Mouse (Mus musculus) brain, embryonic 18.5 days (tissue): ENCODE data around the gene Mtif3.
"Not testable (repeated sequence)": the region's sequence is repeated elsewhere in the genome, so short reads cannot be mapped to it uniquely, and the experiment has no call there.

Experiments
- DNase-seq: peaks from one replicate; pipeline ENCODE4 v3.0.0-alpha.2; 2012; ENCODE audit warnings: low read depth, low spot score

The Mtif3 gene

GRCm38 (mm10) chr5:146954576-146954975, 9.0 kb downstream of the Mtif3 start:
- DNase-seq, result no peak

DNA sequence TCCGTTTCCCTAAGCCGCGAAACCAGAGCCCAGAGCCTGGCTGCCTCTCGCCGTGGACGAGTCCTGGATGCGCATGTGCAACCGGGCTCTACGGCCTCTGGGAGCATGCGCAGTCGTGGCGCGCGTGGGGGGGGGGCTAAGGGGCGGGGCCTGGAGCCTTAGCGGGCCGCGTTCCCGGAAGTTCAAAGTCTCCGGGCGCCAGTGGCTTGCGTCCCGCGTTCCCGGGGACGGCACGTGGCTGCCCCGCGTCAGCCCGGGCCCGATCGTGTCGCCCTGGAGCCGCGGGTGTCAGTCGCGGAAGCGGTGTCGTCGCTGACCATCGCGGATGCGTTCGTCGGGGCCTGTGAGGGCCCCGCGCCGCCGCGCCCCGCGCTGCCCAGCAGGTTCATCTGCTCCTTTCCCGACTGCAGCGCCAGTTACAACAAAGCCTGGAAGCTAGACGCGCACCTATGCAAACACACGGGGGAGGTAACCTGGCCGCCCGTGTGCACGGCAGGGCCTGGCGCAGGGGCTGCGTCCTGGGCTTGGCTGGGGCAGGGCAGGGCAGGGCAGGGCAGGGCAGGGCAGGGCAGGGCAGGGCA, 15.0 kb downstream of the Mtif3 start, which contains the start of gene Gtf3a:
Gene Gtf3a (plus strand): TSS at position 150 of the 581 bp plus-strand sequence.
- peak; percentile 82 for DNase-seq

DNA sequence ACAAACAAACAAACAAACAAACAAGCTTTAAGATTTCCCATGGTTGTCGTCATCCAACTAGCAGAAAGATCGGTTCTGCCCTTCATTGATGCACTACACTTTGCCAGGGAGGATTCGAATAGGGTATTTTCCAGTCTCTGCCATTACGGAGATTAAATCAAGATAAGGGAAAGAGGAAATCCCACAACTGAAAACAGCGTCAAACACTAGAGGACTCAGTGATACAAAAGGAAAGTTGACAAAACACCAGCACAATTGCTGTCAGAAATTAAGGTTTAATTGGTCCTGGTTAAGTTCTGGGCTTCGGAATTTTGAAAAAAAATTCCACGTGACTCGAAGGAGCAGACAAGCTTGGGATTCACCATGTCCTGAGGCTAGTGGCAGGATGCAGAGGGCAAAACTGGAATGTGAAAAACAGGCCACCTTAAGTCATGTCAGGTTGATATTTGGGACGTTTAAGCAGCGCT, 15.5 kb downstream of the Mtif3 start:
- DNase-seq, result no peak

DNA sequence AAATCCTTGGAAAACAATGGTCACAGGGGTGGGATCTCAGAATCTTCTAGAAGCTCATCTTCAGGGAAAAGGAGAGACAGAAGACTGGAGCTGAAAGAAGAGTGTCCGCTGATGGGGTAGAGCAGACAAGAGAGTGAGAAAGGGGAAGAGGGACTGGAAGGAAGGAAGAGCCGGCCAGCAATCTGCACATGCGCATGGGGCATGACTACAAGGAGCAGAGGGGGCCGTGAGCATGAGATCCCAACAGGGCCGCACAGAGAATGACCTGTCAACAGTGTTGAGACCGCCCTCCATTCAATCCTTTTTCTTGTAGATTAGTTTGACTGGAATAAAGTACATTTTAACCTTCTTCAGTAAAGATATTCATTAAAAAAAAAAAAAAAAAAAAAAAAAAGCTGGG, 16.1 kb downstream of the Mtif3 start:
- no peak for DNase-seq

GRCm38 (mm10) chr5:146946682-146947081, 16.9 kb downstream of the Mtif3 start:
- DNase-seq, result no peak

DNA sequence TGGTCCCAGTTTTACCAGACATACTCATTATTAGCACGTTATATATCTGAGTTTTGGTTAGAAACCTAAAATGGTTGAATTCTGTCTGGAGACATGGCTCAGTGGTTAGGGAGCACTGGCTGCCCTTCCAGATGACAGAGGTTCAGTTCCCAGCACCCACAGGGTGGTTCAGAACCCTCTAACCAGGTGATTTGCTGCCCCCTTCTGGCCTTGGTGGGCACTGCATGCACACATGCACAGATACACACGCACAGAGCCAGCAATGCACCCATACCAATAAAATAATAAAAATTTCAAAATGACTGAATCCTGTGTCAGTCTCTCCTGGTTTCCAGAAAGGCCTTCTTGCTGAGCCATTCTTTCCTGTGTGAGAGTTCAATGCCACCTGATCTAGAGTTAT, 19.0 kb downstream of the Mtif3 start:
- DNase-seq, result no peak

GRCm38 (mm10) chr5:146942965-146943364, 20.6 kb downstream of the Mtif3 start:
- no peak for DNase-seq

DNA sequence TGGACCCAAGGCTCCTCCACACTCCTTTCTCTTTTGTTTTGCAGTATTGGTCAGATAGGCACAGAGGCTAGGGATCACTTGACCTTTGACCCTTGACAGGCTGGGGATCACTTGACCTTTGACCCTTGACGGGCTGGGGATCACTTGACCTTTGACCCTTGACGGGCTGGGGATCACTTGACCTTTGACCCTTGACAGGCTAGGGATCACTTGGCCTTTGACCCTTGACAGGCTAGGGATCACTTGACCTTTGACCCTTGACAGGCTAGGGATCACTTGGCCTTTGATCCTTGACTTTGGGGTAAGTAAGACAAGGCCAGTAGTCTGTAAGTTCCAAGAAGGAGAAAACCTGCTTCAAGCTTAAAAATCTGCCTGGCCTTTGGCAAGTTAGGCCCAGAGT, 21.7 kb downstream of the Mtif3 start:
- not testable (repeated sequence) for DNase-seq

DNA sequence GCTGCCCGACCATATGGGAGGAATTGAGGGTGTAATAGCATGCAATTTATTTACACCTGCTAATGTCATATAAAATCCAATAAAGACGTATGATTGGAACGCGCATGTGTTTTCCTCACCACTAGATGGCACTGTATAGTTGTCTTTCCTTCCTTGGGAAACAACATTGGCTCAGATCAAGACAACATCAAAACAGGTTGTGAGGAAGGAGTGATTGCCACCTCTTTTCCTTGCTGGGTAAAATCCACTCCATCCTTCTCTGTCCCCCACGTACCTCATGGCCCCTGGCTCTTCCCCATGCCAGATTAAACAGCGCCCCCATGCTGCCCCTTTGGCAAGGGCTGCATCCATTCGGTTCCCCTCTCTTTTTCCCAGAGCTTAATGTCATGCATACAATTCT, 23.4 kb downstream of the Mtif3 start:
- no peak for DNase-seq

GRCm38 (mm10) chr5:146939109-146939796, 24.3 kb downstream of the Mtif3 start:
- DNase-seq, result no peak

GRCm38 (mm10) chr5:146937541-146938503, 25.8 kb downstream of the Mtif3 start:
- no peak for DNase-seq

DNA sequence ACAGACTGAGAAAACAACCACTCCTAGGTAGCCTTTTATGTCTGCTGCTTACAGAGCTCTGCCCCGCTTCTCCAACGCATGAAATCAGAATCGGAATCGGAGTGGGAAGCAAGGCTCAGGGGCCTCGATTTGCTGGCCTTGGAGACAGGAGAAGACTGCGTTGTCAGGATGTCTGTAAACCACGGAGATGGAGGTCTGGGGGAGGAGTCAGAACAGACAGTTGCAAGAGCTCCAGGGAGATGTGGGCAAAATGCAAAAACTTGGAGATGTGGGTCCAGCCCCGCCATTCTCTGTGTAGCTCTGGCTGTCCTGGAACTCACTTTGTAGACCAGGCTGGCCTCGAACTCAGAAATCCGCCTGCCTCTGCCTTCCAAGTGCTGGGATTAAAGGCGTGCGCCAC, 30.1 kb downstream of the Mtif3 start:
- no peak for DNase-seq

DNA sequence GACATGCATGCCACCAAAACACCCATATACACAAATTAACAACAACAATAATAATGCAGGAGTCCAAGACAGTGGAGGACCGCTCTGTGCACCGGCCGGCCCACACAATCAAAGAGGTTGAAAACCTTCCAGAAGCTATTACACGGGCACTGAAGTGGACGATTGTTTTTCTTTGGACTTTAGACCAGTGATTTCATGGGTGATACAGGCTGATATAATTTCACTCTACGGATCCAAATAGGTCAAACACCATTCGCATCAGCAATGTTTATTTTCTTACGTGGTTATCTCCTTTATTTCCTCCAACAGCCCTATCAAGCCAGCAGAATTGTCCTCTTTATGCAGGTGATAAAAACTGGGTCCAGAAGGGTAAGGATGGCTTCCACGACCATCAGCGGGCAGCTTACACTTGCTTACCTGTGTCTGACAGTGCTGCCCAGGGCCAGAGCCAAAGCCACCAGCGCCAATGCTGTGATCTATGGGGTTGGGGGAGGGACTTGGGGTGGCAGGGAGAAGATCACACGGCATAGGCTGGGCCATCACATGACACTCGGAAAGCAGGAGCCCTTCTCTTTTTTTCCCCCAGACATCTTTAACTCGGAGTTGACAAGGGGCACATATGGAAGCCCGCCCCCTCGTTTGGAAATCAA, 31.6 kb downstream of the Mtif3 start:
- no peak for DNase-seq

DNA sequence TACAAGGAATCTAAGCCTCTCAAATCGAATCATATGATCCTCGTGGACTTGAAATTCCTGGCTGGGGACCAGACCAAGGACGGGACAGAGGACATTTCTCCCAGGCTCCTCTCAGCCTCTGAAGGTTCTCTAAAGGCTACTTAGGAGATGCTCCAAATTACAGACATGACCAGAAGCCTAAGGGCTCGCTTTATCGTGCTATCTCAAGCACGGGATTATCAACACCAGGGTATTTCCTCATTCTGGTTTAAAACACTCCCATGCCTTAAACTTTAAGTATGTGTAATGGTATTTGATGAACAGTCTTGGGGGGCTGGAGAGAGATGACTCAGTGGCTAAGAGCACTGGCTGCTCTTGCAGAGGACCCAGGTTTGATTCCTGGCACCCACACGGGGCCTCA, 32.2 kb downstream of the Mtif3 start:
- DNase-seq, result no peak

DNA sequence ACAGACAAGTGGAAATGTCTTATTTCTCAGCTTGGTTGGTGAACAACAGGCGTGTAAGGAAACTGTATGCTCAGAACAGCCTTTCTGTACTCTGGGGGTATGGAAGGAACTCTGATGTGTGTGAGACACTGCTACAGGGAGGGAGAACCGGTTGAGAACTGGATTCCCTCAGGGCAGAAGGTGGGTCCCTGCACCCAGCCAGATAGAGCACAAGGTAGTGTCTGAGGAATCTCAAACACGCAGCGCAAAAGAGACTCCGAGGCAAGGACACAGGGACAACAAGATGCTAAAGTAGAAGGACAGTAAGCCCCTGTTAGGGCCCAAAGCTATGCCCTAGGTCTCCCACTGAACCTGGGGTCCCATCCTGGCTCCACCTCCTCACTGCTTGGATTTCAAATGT, 36.9 kb downstream of the Mtif3 start:
- DNase-seq, result no peak

GRCm38 (mm10) chr5:146923547-146923946, 40.1 kb downstream of the Mtif3 start:
- DNase-seq, result no peak

GRCm38 (mm10) chr5:146921224-146921623, 42.4 kb downstream of the Mtif3 start:
- no peak for DNase-seq

GRCm38 (mm10) chr5:146920314-146921161, 43.1 kb downstream of the Mtif3 start:
- no peak for DNase-seq

DNA sequence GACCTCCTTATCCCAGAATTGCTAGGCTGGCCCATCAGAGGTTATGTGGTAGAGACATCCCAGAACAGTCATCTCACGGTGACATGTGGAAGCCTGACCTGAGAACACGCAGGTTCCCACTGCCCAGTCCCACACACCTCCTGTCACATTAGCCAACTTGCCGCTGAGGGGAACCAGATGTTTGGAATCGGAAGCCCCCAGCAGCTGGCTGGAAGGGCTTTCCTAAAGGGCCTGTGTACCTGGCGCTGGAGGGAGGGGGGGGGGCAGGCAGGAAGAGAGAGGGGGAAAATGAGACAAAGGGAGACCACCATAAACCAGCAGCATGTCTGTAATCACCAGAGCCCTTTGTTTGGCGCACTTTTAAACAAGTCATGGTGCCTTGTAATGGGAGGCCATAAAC, 43.7 kb downstream of the Mtif3 start:
- no peak for DNase-seq

- not testable (repeated sequence) for DNase-seq
Observed at GRCm38 (mm10) chr5:146917357-146917756, 46.2 kb downstream of the Mtif3 start.

DNA sequence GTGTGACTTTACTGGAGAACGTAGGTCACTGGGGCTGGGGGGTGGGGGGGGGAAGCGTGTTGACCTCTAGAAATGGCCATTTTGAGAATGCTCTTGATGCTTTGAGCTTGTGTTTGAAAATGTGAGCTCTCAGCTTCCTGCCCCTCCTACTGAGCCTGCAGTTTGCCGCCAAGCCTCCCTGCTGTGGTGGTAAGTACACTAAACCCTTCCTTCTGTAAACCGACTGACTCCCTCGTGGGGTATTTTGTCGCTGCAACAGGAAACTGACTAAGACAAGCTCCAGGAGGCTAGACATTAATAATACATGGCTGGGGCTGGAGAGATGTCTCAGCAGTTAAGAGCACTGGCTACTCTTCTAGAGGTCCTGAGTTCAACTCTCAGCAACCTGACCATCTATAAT, 46.8 kb downstream of the Mtif3 start:
- no peak for DNase-seq
